Mouse (Mus musculus) intestine, embryonic 15.5 days (tissue): ENCODE data around the gene Ctrl. TPM values are rescaled to one million over a fixed set of nuclear protein-coding genes. Genes with fewer than 3 reads are reported as not detected.

Experiments used
- ATAC-seq: fragments of 200-750 bp; cut with Nextera tagmentation; 2 replicates; pipeline ENCODE4 v1.8.0; 2017; ENCODE audit warnings: moderate TSS enrichment, moderate library complexity
- H3K27ac ChIP-seq: fragments of 300-500 bp; sonication (generic); 2 replicates; pipeline ENCODE4 v1.5.1; 2015; ENCODE audit warnings: mild to moderate bottlenecking, inconsistent platforms
- H3K27me3 ChIP-seq: fragments of 300-500 bp; sonication (generic); replicated peaks from 2 replicates; pipeline ENCODE4 v1.6.1; 2015; ENCODE audit warnings: inconsistent platforms
- H3K36me3 ChIP-seq: fragments of 300-500 bp; sonication (generic); 2 replicates; pipeline ENCODE4 v1.6.1; 2015; ENCODE audit warnings: inconsistent platforms
- H3K4me1 ChIP-seq: fragments of 300-500 bp; sonication (generic); replicated peaks from 2 replicates; pipeline ENCODE4 v1.6.1; 2015; ENCODE audit warnings: inconsistent platforms
- H3K4me2 ChIP-seq: fragments of 300-500 bp; sonication (generic); replicated peaks from 2 replicates; pipeline ENCODE4 v1.6.1; 2015; ENCODE audit warnings: mild to moderate bottlenecking, inconsistent platforms
- H3K4me3 ChIP-seq: fragments of 300-500 bp; sonication (generic); replicated peaks from 2 replicates; pipeline ENCODE4 v1.5.1; 2015; ENCODE audit warnings: inconsistent platforms
- H3K9ac ChIP-seq: fragments of 300-500 bp; sonication (generic); 2 replicates; pipeline ENCODE4 v1.6.1; 2015; ENCODE audit warnings: inconsistent platforms
- H3K9me3 ChIP-seq: fragments of 300-500 bp; sonication (generic); 2 replicates; pipeline ENCODE4 v1.6.1; 2016; ENCODE audit warnings: inconsistent platforms
- WGBS: fragments of 180-500 bp; shearing (Covaris S2); methylation state at CpG from one replicate; pipeline ENCODE4 v1.1.7; 2015; 5-methylcytosine and 5-hydroxymethylcytosine counted together
- polyA plus RNA-seq: library from polyadenylated mRNA; unstranded; fragments of >200 nt; fragmentation: Nextera tagmentation; extraction: Ambion mirVana; gene quantifications from 2 replicates; pipeline ENCODE4 v1.2.1, GENCODE M21; 2015

The Ctrl gene
- polyA plus RNA-seq, 1 experiment from 2014 or later: 0.82 TPM

GRCm38 (mm10) chr8:105893339-105893738 lies 40.3 kb downstream of the Ctrl start, which contains the start of gene Nrn1l:
TSS of gene Nrn1l (plus strand) at chr8:105893567.
- Histone ChIP-seq H3K36me3 (peaks cover 35% of the 10 kb centered on the region), H3K9ac (no peak within 1 kb of the TSS), H3K4me3 (no peak within 1 kb of the TSS), H3K27ac (no peak within 1 kb of the TSS), H3K4me1 (0 out of 2 replicates have a peak, but pooled peaks cover 4% of the 10 kb centered on the region), H3K4me2 (peak within 1 kb of the TSS; percentile 31; the same call in 1 of the 2 replicates), H3K27me3 (no peaks in the 10 kb centered on the region), H3K9me3 (no peaks in the 10 kb centered on the region)
- WGBS: 11% methylated on average over 11 of the region's 11 CpGs
- ATAC-seq: peak; percentile 82

DNA sequence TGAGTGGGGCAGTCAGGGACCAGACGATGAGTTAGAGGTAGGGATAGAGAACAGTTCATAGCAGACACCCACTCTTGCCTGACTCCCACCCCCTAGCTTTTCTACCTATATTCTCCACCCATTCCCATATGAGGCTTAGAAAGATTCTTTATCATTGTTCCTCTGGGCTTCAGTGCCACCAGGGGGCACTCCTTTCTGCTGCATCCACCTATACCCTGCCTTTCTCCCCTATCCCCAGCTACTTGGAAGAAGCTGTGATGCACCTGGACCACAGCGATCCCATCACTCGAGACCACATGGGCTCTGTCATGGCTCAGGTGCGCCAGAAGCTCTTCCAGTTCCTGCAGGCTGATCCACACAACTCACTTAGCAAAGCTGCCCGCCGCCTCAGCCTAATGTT lies 41.2 kb downstream of the Ctrl start:
- ATAC-seq: 0 out of 2 replicates have a peak, but pooled peaks have one; percentile 13
- H3K4me3 ChIP-seq: no peak overlapping the region

DNA sequence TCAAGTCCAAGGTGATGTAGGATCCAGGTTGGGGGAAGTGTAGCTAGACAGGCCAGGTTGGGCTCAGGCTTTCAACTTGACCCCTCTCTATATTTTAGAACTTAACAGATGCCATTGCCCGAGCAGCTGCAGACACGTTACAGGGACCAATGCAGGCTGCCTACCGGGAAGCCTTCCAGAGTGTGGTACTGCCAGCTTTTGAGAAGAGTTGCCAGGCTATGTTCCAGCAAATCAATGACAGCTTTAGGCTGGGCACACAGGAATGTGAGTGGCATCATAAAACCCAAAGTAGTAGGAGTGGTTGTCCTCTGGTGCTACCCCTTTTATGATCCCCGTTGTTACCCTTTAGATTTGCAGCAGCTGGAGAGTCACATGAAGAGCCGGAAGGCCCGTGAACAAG lies 42.8 kb downstream of the Ctrl start:
- Histone ChIP-seq H3K27ac (no peak overlapping the region), H3K9me3 (no peaks in the 10 kb centered on the region), H3K36me3 (peaks cover 57% of the 10 kb centered on the region), H3K9ac (no peak overlapping the region), H3K4me1 (0 out of 2 replicates have a peak, but pooled peaks cover 4% of the 10 kb centered on the region), H3K4me2 (no peak overlapping the region), H3K4me3 (no peak overlapping the region), H3K27me3 (no peaks in the 10 kb centered on the region)
- WGBS: 87% methylated on average over 6 of the region's 6 CpGs
- ATAC-seq: no peak

More for the DNA sequence above, 41.2 kb downstream of the Ctrl start:
- no peak overlapping the region for H3K4me2 ChIP-seq
- no peak overlapping the region for H3K9ac ChIP-seq
- H3K27me3 ChIP-seq: no peaks in the 10 kb centered on the region
- 90% methylated on average over 6 of the region's 6 CpGs for WGBS
- peaks cover 44% of the 10 kb centered on the region for H3K36me3 ChIP-seq
- H3K9me3 ChIP-seq: no peaks in the 10 kb centered on the region
- H3K4me1 ChIP-seq: 0 out of 2 replicates have a peak, but pooled peaks cover 4% of the 10 kb centered on the region
- no peak overlapping the region for H3K27ac ChIP-seq

DNA sequence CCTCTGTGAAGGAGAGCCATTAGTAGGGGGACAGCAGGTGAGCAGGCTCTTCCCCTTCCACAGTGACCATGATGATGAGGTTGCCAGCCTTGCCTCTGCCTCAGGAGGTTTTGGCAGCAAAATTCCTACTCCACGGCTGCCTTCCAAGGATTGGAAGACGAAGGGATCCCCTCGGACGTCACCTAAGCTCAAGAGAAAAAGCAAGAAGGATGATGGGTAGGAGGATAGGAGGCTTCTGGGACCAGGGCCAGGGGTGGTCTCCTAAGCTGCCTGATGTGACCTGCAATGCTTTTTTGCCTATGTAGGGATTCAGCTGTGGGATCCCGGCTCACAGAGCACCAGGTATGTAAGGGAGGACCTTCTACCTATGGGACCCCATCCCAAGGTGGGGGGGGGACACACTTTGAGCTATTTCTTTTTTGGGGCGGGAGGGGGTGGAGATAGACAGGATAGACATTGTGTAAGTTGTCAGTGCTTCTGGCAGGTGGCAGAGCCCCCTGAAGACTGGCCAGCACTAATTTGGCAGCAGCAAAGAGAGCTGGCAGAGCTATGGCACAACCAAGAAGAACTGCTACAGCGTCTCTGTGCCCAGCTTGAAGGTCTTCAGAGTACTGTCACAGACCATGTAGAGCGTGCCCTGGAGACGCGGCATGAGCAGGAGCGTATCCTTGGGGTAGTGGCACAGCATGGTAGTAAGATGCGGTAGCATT lies 43.8 kb downstream of the Ctrl start:
- no peak overlapping the region for H3K4me3 ChIP-seq
- H3K4me1 ChIP-seq: 0 out of 2 replicates have a peak, but pooled peaks cover 4% of the 10 kb centered on the region
- H3K9me3 ChIP-seq: no peaks in the 10 kb centered on the region
- H3K27me3 ChIP-seq: no peaks in the 10 kb centered on the region
- H3K36me3 ChIP-seq: peaks cover 62% of the 10 kb centered on the region
- H3K9ac ChIP-seq: no peak overlapping the region
- no peak overlapping the region for H3K4me2 ChIP-seq
- ATAC-seq: no peak
- 92% methylated on average over 12 of the region's 12 CpGs for WGBS
- no peak overlapping the region for H3K27ac ChIP-seq

Other genes with a start within 250 kb of the Ctrl start
- gene Carmil2, start 247.6 kb downstream of the Ctrl start, polyA plus RNA-seq: 1.0 and 1.1 TPM in 2 replicates
- gene Acd, start 232.8 kb downstream of the Ctrl start, polyA plus RNA-seq: 46.1 and 51.1 TPM in 2 replicates
- 12.7 and 13.4 TPM in 2 replicates for gene Pard6a, start 232.7 kb downstream of the Ctrl start, polyA plus RNA-seq
- gene 4933405L10Rik, start 226.2 kb downstream of the Ctrl start, polyA plus RNA-seq: 0.13 TPM in 1 of 2 replicates, not detected in the other
- 15.8 and 17.3 TPM in 2 replicates for gene Enkd1, start 225.7 kb downstream of the Ctrl start, polyA plus RNA-seq
- 10.5 and 10.6 TPM in 2 replicates for gene Gfod2, start 175.2 kb downstream of the Ctrl start, polyA plus RNA-seq
- 8.5 and 8.9 TPM in 2 replicates for gene Ranbp10, start 106.5 kb downstream of the Ctrl start, polyA plus RNA-seq
- not detected in 2 replicates for gene Tsnaxip1, start 106.1 kb downstream of the Ctrl start, polyA plus RNA-seq
- gene Cenpt, start 80.6 kb downstream of the Ctrl start, polyA plus RNA-seq: 33.6 and 34.9 TPM in 2 replicates
- gene Thap11, start 78.7 kb downstream of the Ctrl start, polyA plus RNA-seq: 54.9 and 60.0 TPM in 2 replicates
- gene Nutf2, start 73.3 kb downstream of the Ctrl start, polyA plus RNA-seq: 192 and 253 TPM in 2 replicates
- 35.9 and 38.4 TPM in 2 replicates for gene Edc4, start 53.0 kb downstream of the Ctrl start, polyA plus RNA-seq
- 0.34 and 0.96 TPM in 2 replicates for gene Nrn1l, start 40.3 kb downstream of the Ctrl start, polyA plus RNA-seq
- gene Pskh1, start 33.4 kb downstream of the Ctrl start, polyA plus RNA-seq: 26.0 and 28.9 TPM in 2 replicates
- gene Psmb10, start 4.6 kb upstream of the Ctrl start, polyA plus RNA-seq: 76.6 and 99.7 TPM in 2 replicates
- 2.1 and 2.3 TPM in 2 replicates for gene Lcat, start 9.5 kb upstream of the Ctrl start, polyA plus RNA-seq
- gene Slc12a4, start 32.2 kb upstream of the Ctrl start, polyA plus RNA-seq: 23.9 and 24.0 TPM in 2 replicates
- not detected in 2 replicates for gene Dpep3, start 45.6 kb upstream of the Ctrl start, polyA plus RNA-seq
- gene Dus2, start 57.5 kb upstream of the Ctrl start, polyA plus RNA-seq: 16.2 and 17.5 TPM in 2 replicates
- gene Dpep2nb, start 72.1 kb upstream of the Ctrl start, polyA plus RNA-seq: not detected in 2 replicates
- gene Ddx28, start 78.0 kb upstream of the Ctrl start, polyA plus RNA-seq: 14.2 and 15.5 TPM in 2 replicates
- 6.0 and 6.2 TPM in 2 replicates for gene Nfatc3, start 125.0 kb upstream of the Ctrl start, polyA plus RNA-seq
- gene Esrp2, start 203.1 kb upstream of the Ctrl start, polyA plus RNA-seq: 30.2 and 32.7 TPM in 2 replicates
- gene Pla2g15, start 216.5 kb upstream of the Ctrl start, polyA plus RNA-seq: 10.2 and 10.7 TPM in 2 replicates
- gene Slc7a6, start 235.0 kb upstream of the Ctrl start, polyA plus RNA-seq: 34.4 and 37.9 TPM in 2 replicates